Mouse (Mus musculus) embryonic facial prominence, embryonic 12.5 days (tissue): ENCODE measurements around the gene Eif3a. TPM values are rescaled to one million over a fixed set of nuclear protein-coding genes. Genes with fewer than 3 reads are reported as not detected.

ENCODE experiments used
- ATAC-seq: fragments of 200-750 bp; cut with Nextera tagmentation; 2 replicates; pipeline ENCODE4 v1.8.0; 2017; ENCODE audit not compliant: insufficient number of reproducible peaks, insufficient read depth, low FRiP score, low TSS enrichment
- H3K27ac ChIP-seq: fragments of 300-500 bp; sonication (generic); 2 replicates; pipeline ENCODE4 v1.5.1; 2016; ENCODE audit warnings: mild to moderate bottlenecking
- H3K27me3 ChIP-seq: fragments of 300-500 bp; sonication (generic); 2 replicates; pipeline ENCODE4 v1.6.1; 2016; ENCODE audit warnings: mild to moderate bottlenecking, moderate library complexity
- H3K36me3 ChIP-seq: fragments of 300-500 bp; sonication (generic); 2 replicates; pipeline ENCODE4 v1.6.1; 2016; ENCODE audit warnings: mild to moderate bottlenecking
- H3K4me1 ChIP-seq: fragments of 300-500 bp; sonication (generic); 2 replicates; pipeline ENCODE4 v1.6.1; 2016
- H3K4me2 ChIP-seq: fragments of 300-500 bp; sonication (generic); replicated peaks from 2 replicates; pipeline ENCODE4 v1.6.1; 2016; ENCODE audit warnings: mild to moderate bottlenecking, moderate library complexity
- H3K4me3 ChIP-seq: fragments of 300-500 bp; sonication (generic); 2 replicates; pipeline ENCODE4 v1.5.1; 2016; ENCODE audit warnings: mild to moderate bottlenecking
- H3K9ac ChIP-seq: fragments of 300-500 bp; sonication (generic); 2 replicates; pipeline ENCODE4 v1.6.1; 2016; ENCODE audit warnings: mild to moderate bottlenecking, moderate library complexity
- H3K9me3 ChIP-seq: fragments of 300-500 bp; sonication (generic); 2 replicates; pipeline ENCODE4 v1.6.1; 2016; ENCODE audit warnings: mild to moderate bottlenecking, moderate library complexity
- WGBS: fragments of 180-500 bp; shearing (Covaris S2); methylation state at CpG from one replicate; pipeline ENCODE4 v1.1.7; 2016; 5-methylcytosine and 5-hydroxymethylcytosine counted together
- polyA plus RNA-seq: library from polyadenylated mRNA; unstranded; fragments of >200 nt; fragmentation: Nextera tagmentation; extraction: Ambion mirVana; gene quantifications from 2 replicates; pipeline ENCODE4 v1.2.1, GENCODE M21; 2016

Gene Eif3a
- polyA plus RNA-seq = 130 and 150 TPM in 2 replicates

GRCm38 (mm10) chr19:60790551-60791161 is at the start of gene Eif3a:
TSS of gene Eif3a (minus strand) at chr19:60790658.
- peak within 1 kb of the TSS; percentile 73 for H3K4me2 ChIP-seq
- WGBS = under 1% methylated on average over 57 of the region's 57 CpGs
- peak within 1 kb of the TSS; percentile 97 for H3K27ac ChIP-seq
- H3K9me3 ChIP-seq = no peaks in the 10 kb centered on the region
- peaks cover 11% of the 10 kb centered on the region; the same call in 1 of the 2 replicates for H3K4me1 ChIP-seq
- peak; percentile 87 for ATAC-seq
- H3K36me3 ChIP-seq = 0 out of 2 replicates have a peak, but pooled peaks cover 2% of the 10 kb centered on the region
- peak within 1 kb of the TSS; percentile 96 for H3K4me3 ChIP-seq
- no peaks in the 10 kb centered on the region for H3K27me3 ChIP-seq
- H3K9ac ChIP-seq = peak within 1 kb of the TSS; percentile 99

DNA sequence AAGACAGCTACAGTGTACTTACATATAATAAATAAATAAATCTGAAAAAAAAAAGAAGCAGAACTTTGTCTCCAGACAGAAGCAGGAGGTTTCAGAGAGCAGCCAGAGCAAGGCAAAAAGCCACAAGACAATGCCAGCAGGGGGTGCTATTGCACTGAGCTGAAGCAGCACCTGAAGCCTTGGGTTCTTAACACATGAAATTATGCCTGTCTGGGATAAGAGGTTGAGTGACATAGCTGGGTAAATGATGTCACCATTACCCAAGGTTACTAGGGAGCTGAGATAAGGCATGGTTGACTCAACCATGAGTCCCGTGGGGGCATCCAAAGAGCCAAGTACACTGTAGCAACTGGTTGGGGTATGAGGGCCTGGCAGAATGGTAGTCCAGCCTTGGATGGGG is 47.3 kb upstream of the Eif3a start:
- Histone ChIP-seq H3K4me2 (no peak overlapping the region), H3K27ac (no peak overlapping the region), H3K27me3 (no peaks in the 10 kb centered on the region), H3K4me3 (no peak overlapping the region), H3K36me3 (peaks cover 63% of the 10 kb centered on the region), H3K9ac (no peak overlapping the region), H3K4me1 (no peaks in the 10 kb centered on the region), H3K9me3 (no peaks in the 10 kb centered on the region)
- 84% methylated on average over 1 of the region's 1 CpGs for WGBS
- no peak for ATAC-seq

- Histone ChIP-seq H3K4me1 (no peaks in the 10 kb centered on the region), H3K36me3 (peaks cover 55% of the 10 kb centered on the region), H3K27me3 (no peaks in the 10 kb centered on the region), H3K27ac (no peak overlapping the region), H3K9me3 (no peaks in the 10 kb centered on the region), H3K4me3 (no peak overlapping the region), H3K9ac (no peak overlapping the region), H3K4me2 (no peak overlapping the region)
- ATAC-seq = no peak
- WGBS = 88% methylated on average over 6 of the region's 6 CpGs
Observed at GRCm38 (mm10) chr19:60818677-60819076, 28.2 kb upstream of the Eif3a start.

- Histone ChIP-seq H3K4me1 (no peaks in the 10 kb centered on the region; the same call in 1 of the 2 replicates), H3K36me3 (peaks cover 21% of the 10 kb centered on the region), H3K4me2 (no peak overlapping the region), H3K27me3 (no peaks in the 10 kb centered on the region), H3K27ac (no peak overlapping the region), H3K9ac (no peak overlapping the region), H3K4me3 (no peak overlapping the region), H3K9me3 (no peaks in the 10 kb centered on the region)
- 95% methylated on average over 6 of the region's 6 CpGs for WGBS
- ATAC-seq = no peak
Observed at GRCm38 (mm10) chr19:60813133-60813532, 22.7 kb upstream of the Eif3a start.

DNA sequence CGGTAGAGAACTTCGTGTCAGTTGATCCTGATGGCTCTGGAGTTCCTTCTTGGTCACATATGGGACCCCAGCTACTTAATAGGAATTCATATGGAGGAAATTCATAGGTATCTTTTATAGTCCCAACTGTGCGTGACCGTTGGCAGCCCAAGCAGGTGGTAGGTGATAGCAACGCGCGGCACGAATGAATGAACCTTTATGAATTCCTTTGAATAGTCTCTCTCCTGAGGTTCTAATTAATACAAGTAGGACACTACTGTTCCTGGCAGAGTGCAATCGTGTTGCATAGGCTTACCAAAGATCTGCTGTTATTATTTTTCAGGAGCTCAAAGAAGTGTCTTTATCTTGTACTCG is 21.6 kb upstream of the Eif3a start:
- H3K27ac ChIP-seq = no peak overlapping the region; the same call in 1 of the 2 replicates
- 18% methylated on average over 10 of the region's 10 CpGs for WGBS
- H3K27me3 ChIP-seq = no peaks in the 10 kb centered on the region
- H3K9ac ChIP-seq = peak overlapping the region; percentile 79
- peak overlapping the region; percentile 83 for H3K4me3 ChIP-seq
- H3K9me3 ChIP-seq = no peaks in the 10 kb centered on the region
- ATAC-seq = no peak
- H3K4me1 ChIP-seq = no peaks in the 10 kb centered on the region; the same call in 1 of the 2 replicates
- H3K4me2 ChIP-seq = peak overlapping the region; percentile 62
- H3K36me3 ChIP-seq = peaks cover 20% of the 10 kb centered on the region

DNA sequence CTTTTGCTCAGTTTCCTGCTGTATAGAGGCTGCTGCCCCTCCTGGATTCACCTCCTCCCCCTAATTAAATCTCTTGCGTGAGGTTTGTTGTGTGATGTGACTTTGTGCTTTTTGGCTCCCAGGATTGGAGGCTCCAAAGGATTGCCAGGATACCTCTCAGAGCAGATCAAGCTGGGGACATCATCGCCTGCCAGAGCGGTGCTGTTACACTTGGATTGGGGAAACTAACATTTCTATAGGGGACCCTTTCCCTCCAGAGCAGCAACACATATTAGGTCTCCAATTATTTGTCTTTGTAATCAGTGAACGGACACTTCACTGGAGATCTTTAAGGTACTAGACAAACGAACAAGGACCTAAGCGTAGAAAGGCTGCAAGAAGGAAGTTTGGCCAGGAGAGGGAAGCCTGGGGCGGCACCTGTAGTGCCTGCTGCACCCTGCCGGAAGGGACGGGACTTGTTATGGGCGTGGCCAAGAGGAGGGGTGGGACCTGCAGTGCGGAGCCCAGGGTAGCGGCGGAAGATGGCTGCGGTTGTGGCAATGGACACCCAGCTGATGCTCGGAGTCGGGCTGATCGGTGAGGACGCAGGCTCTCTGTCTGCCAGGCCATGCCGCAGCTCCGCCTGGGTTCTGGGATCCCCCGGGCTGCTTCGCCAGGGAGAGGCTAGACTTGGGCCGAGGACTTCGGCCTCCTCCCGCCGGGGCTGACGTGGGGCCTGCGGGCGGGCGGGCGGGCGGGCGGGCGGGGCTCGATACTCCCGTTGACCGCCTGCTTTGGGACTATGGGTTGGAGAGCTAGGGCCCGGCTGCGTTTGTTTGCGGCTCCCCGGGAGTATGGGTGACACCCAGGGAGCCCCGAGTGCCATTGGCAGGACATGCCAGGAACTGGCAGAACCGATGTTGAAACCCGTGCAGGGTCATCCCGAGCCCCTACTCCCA is 20.9 kb upstream of the Eif3a start, which contains the start of gene Fam45a:
Gene Fam45a (plus strand): TSS at position 488 of the 938 bp plus-strand sequence.
- no peaks in the 10 kb centered on the region; the same call in 1 of the 2 replicates for H3K4me1 ChIP-seq
- peaks cover 13% of the 10 kb centered on the region for H3K36me3 ChIP-seq
- ATAC-seq = peak; percentile 99
- peak within 1 kb of the TSS; percentile 79 for H3K9ac ChIP-seq
- H3K27me3 ChIP-seq = no peaks in the 10 kb centered on the region
- no peaks in the 10 kb centered on the region for H3K9me3 ChIP-seq
- H3K4me2 ChIP-seq = peak within 1 kb of the TSS; percentile 62
- H3K27ac ChIP-seq = peak within 1 kb of the TSS; percentile 67
- peak within 1 kb of the TSS; percentile 83 for H3K4me3 ChIP-seq
- WGBS = 2% methylated on average over 45 of the region's 45 CpGs

DNA sequence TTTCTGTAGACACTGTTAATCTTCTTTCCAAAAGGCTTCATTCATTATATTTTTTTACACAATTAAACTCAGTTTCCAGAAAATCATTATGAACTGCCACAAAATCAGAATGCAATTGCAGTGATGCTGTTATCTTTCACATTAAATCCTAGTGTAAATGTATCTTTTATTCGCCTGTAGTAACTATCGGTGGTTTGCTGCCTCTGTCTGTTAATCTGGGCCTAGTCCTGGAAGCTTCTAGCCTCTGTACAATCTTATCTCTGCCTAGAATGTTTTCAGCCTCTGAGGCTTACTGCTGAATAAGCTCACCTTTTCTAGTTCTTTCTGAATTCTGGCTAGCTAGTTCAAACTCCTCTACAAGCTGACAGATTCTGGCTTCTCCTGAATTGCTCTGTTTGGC is 19.5 kb upstream of the Eif3a start:
- no peak overlapping the region for H3K9ac ChIP-seq
- H3K27ac ChIP-seq = no peak overlapping the region
- no peaks in the 10 kb centered on the region; the same call in 1 of the 2 replicates for H3K4me1 ChIP-seq
- no peaks in the 10 kb centered on the region for H3K27me3 ChIP-seq
- H3K4me3 ChIP-seq = no peak overlapping the region
- WGBS = 85% methylated on average over 2 of the region's 2 CpGs
- ATAC-seq = no peak
- H3K4me2 ChIP-seq = no peak overlapping the region
- H3K36me3 ChIP-seq = peaks cover 5% of the 10 kb centered on the region; the same call in 1 of the 2 replicates
- no peaks in the 10 kb centered on the region for H3K9me3 ChIP-seq

- no peaks in the 10 kb centered on the region for H3K4me1 ChIP-seq
- H3K4me2 ChIP-seq = no peak overlapping the region
- no peaks in the 10 kb centered on the region for H3K36me3 ChIP-seq
- H3K9me3 ChIP-seq = no peaks in the 10 kb centered on the region
- no peaks in the 10 kb centered on the region for H3K27me3 ChIP-seq
- ATAC-seq = no peak
- WGBS = 66% methylated on average over 2 of the region's 2 CpGs
- no peak overlapping the region for H3K4me3 ChIP-seq
- H3K27ac ChIP-seq = no peak overlapping the region
- no peak overlapping the region for H3K9ac ChIP-seq
Observed at GRCm38 (mm10) chr19:60804903-60805302, 14.4 kb upstream of the Eif3a start.

GRCm38 (mm10) chr19:60799867-60800569 is 9.6 kb upstream of the Eif3a start:
- Histone ChIP-seq H3K9me3 (no peaks in the 10 kb centered on the region), H3K9ac (no peak overlapping the region), H3K4me1 (no peaks in the 10 kb centered on the region), H3K36me3 (no peaks in the 10 kb centered on the region), H3K27ac (no peak overlapping the region), H3K27me3 (no peaks in the 10 kb centered on the region), H3K4me2 (no peak overlapping the region), H3K4me3 (no peak overlapping the region)
- 76% methylated on average over 7 of the region's 7 CpGs for WGBS
- ATAC-seq = no peak

- H3K4me3 ChIP-seq = no peak overlapping the region
- no peaks in the 10 kb centered on the region for H3K4me1 ChIP-seq
- H3K36me3 ChIP-seq = no peaks in the 10 kb centered on the region
- 92% methylated on average over 2 of the region's 2 CpGs for WGBS
- H3K9me3 ChIP-seq = no peaks in the 10 kb centered on the region
- H3K27me3 ChIP-seq = no peaks in the 10 kb centered on the region
- ATAC-seq = no peak
- no peak overlapping the region for H3K9ac ChIP-seq
- H3K4me2 ChIP-seq = no peak overlapping the region
- no peak overlapping the region for H3K27ac ChIP-seq
Observed at GRCm38 (mm10) chr19:60797415-60797814, 7.0 kb upstream of the Eif3a start.

DNA sequence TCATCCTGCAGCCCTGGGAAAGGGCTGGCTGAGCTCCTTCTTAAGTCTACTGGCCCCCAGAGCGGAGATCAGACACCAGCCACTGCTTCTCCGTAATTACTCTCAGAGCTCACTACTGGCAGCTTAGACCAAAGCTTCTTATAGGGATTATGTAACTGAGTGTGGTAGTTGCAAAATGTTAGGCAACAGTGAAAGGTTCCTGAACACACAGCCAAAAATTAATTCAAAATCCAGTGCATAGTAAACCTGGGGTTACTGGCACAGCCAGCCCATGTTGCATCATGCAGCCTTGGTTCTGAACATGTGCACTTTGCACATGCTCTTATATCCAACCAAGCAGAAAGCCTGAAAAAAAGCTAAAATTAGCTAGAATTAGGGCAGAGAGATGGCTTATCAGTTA is 4.8 kb upstream of the Eif3a start:
- H3K27ac ChIP-seq = no peak overlapping the region
- no peaks in the 10 kb centered on the region for H3K36me3 ChIP-seq
- no peaks in the 10 kb centered on the region for H3K4me1 ChIP-seq
- ATAC-seq = no peak
- no peaks in the 10 kb centered on the region for H3K9me3 ChIP-seq
- H3K27me3 ChIP-seq = no peaks in the 10 kb centered on the region
- H3K4me3 ChIP-seq = no peak overlapping the region
- H3K4me2 ChIP-seq = no peak overlapping the region
- 91% methylated on average over 2 of the region's 2 CpGs for WGBS
- no peak overlapping the region for H3K9ac ChIP-seq
